Mouse (Mus musculus): Measurements from ENCODE around the gene Arl9. TPM values are rescaled to one million over a fixed set of nuclear protein-coding genes. Genes with fewer than 3 reads are reported as not detected.
"Not testable (repeated sequence)": the region's sequence is repeated elsewhere in the genome, so short reads cannot be mapped to it uniquely, and the experiment has no call there.

Arl9 gene
- not detected for total RNA-seq (2021)

DNA sequence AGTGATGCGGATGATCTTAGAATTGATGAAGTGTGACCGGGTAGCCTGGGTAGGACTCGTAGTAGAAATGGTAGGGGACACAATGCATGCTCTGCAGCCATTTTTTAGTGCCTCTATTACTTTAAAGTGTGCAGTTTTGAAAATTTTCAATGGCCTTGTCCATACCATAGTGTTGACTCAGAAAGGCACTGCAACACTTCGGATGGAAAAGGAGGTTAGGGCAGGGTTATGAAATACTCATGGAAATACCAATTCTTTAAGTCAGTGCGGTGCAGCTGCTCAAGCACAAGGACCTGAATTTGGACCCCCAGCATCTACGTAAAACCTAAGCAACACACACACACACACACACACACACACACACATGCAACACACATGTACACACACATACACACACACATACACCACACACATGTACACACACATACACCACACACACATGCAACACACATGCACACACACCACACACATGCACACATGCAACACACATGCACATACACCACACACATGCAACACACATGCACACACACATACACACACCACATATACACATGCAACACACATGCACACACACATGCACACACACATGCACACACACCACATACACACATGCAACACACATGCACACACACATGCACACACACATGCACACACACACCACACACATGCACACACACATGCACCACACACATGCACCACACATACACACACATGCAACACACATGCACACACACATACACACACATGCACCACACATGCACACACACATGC is at the start of gene Arl9:
TSS of gene Arl9 (plus strand) at position 5 of the 771 bp plus-strand sequence.
- no peak for DNase-seq

DNA sequence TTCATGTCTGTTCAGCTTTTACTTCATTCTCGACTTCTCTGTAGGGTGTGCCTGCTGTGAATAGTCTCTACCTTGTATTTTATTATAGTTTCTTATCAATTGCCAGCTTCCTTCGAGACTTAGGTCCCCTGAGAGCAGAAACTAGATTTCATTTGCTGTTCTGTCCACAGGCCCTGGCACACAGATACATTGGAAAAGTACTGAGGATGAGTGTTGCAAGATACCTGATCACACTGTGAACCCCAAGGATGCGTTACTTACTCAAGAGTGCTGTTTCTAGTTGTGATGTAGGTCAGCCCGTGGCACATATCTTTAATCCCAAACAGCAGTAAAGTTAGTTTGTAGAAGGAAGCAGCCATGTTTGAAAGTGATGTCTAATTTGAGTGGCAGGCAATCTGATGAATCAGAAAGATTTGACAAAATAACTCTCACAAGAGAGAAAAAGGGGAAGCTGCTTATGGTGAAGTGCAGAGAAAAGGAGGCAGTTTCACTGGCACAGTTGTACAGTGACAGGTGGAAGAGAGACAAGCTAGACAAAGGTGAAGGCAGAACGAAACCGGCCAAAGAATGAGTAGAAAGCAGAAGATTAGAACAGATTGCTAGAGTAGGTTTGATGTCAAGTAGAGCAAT is 49.5 kb upstream of the Arl9 start:
- DNase-seq = no peak

DNA sequence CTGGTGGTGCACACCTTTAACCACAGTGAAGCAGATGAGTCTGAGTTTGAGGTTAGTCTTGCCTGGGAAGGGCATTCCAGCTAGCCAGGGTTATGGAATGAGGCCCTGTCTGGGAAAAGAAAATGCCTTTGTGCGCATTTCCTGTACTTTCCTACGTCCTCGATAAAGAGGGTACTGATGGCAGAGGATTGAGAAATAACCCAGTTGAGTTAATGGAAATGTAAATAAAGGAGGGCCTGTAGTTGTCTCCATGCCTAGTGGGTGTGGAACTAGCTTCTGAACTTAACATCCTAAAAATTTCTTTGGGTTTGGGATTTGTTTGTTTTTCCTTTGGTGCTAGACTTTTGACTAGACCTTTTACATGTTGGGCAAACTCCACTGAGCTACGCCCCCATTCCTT is 48.4 kb upstream of the Arl9 start:
- DNase-seq = no peak

DNA sequence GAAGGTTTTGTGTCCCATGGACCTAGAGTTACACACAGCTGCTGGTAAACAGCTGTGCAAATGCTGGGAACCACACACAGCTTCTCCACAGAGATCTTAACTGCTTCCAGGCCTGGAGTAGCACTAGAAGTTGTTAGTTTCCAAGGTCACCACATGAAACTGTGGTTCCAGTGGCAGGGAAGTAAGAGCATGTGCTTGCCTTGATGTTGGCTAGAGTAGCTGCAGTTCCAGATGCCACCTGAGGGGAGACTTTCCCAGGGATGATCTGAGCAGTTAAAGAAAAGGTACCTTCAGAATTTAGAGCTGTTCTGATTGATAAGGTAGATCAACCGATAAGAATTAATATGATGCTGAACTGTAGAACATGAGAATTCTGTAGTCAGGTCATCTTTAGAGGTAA is 45.9 kb upstream of the Arl9 start:
- DNase-seq = no peak

- DNase-seq = no peak
Observed at GRCm38 (mm10) chr5:76959587-76959986, 44.3 kb upstream of the Arl9 start.

- no peak for DNase-seq
Observed at GRCm38 (mm10) chr5:76962545-76962944, 41.3 kb upstream of the Arl9 start.

DNA sequence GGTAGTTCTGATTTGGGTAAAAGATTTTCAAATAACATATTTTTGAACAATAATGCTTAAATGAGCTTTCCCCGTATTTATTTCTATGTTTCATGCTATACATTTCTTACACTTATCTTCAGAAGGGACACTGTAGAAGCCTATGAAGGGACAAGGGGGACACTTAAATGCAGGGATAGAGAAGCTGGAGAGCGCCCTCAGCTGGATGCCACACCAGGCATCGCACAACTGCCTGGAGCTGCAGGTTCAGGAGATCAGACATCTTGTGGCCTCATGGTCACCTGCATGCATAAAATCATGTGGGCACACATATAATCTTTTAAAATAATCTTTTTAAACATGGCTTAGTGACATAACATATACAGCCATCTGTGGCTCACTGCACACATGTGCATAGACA is 39.2 kb upstream of the Arl9 start:
- DNase-seq = no peak

DNA sequence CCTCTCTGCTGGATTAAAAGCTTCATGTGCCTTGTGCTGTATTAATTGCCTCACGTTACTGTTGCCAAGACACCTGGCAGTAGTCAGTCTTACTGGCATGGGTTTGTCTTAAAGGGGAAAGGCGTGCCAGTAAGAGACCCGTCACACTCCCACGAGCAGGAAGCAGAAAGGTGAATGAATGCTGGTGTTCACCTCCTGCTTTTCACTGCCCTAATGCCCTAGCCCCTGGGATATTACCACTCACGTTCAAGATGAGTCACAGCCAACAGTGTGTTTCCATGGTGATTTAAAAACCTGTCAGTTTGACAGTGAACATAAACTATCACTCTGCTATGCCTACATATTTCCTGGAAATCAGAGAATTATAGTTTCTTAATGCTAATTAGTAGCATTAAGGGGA is 34.6 kb upstream of the Arl9 start:
- no peak for DNase-seq

GRCm38 (mm10) chr5:76971115-76971514 is 32.7 kb upstream of the Arl9 start:
- not testable (repeated sequence) for DNase-seq

DNA sequence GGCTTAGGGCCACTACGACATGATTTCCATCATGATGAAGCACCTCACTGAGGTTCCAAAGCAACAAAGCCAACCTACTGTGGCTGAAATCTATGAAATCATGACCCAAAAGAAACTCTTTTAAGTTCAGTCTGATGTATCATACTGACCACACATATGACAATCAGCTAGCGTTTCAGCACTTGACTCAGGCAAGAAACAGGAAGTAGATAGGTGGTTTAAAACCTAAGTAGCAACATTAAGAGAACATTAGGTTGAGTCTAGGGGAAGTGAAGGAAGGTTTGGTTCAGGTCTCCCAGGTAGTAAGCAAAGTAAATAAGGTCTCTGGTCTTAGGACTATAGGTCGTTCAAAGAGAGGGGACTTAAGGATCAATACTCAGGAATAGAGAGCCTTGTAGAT is 30.4 kb upstream of the Arl9 start:
- DNase-seq = no peak

DNA sequence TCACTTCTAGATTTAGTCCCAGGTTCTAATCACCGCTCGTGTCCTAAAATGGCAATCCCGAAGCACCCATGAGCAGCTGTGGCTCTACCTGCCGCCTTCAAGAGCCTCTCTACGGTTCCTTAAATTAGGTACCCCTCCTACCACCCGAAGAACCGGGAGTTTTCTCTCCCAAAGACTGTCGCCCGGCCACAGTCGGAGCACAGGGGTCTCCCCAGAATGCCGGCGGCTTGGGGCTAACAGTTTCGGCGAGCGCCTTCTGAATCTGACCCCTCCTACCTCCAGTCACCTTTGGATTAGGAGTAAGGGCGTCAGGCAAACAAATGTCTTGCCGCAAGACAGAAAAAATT is 29.7 kb upstream of the Arl9 start:
- no peak for DNase-seq

DNA sequence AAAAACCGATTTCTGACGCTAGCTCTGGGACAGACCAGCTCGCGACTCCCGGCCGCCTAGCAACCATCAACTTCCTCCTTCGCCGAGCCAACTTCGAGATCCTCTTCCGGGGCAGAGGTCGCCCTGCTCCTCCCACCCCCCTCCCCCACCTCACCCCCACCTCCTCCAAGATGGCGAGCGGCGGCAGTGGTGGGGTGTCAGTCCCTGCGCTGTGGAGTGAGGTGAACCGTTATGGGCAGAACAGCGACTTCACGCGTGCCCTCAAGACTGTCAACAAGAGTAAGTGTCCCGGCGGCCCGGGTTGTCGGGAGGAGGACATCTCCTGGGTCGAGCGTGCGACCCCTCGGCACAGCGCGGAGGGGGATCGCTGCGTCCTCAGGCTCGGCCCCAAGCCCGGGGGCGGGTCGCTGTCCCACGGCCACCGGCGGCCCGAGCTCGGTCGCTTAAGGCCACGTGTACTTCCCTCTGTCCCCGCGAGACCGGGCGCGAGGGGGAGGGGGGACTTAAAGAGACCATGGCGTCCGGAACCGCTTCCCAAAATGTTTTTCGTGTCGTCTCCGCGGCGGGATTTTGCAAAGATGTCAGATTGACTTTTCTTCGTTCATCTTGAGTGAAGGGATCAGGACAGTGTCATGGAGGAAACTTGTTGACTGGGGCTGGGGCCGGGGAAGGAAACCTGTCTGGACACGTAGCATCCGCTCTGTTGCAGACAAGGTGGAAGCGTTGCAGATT is 29.1 kb upstream of the Arl9 start, which contains the start of gene Srp72:
TSS of gene Srp72 (plus strand) at position 130 of the 732 bp plus-strand sequence.
- DNase-seq = peak; percentile 71 to 78

- no peak for DNase-seq
Observed at GRCm38 (mm10) chr5:76975736-76976135, 28.1 kb upstream of the Arl9 start.

GRCm38 (mm10) chr5:76984015-76984414 is 19.8 kb upstream of the Arl9 start:
- no peak for DNase-seq

- no peak for DNase-seq
Observed at GRCm38 (mm10) chr5:76990789-76991188, 13.1 kb upstream of the Arl9 start.

- no peak for DNase-seq
Observed at GRCm38 (mm10) chr5:76993174-76993814, 10.6 kb upstream of the Arl9 start.

GRCm38 (mm10) chr5:76998416-76998815 is 5.4 kb upstream of the Arl9 start:
- DNase-seq = no peak

DNA sequence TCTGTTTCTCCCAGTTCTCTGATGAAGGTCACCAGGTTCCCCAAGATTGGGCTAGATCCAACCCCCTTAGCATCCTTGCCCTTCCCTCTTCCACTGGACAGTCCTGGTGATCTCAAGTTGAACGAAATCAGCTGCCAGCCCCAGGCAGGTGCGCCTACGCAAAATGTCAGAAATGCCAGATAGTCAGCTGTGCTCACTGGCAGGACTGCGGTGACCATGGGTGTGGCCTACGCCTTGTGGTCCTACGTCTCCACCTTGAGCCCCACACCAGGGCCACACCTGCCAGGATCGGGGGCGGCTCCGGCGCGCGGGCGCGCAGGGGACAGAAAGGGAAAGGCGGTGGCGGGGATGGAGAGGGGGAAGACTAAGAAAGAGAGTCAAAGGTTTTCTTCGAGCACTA is 2.7 kb upstream of the Arl9 start:
- no peak for DNase-seq

DNA sequence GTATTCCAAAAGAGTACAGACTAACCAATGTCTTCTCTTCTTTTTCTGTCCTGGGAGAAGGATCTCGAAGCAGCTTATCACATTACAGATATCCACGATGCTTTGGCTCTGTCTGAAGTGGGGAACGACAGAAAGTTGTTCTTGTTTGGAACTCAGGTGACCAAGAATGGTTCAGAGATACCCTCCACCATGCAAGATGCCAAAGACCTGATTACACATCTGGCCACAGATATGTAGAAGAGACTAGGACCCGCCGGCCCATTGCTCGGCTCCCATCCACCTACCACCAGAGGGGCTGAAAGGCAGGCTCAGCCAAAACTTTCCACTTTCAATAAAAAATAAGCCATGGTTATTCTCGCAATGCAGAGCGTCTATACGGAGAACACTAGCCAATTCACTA is 6.5 kb downstream of the Arl9 start:
- no peak for DNase-seq

GRCm38 (mm10) chr5:77011082-77011481 is 7.2 kb downstream of the Arl9 start:
- DNase-seq = no peak

GRCm38 (mm10) chr5:77013171-77013570 is 9.3 kb downstream of the Arl9 start:
- no peak for DNase-seq

DNA sequence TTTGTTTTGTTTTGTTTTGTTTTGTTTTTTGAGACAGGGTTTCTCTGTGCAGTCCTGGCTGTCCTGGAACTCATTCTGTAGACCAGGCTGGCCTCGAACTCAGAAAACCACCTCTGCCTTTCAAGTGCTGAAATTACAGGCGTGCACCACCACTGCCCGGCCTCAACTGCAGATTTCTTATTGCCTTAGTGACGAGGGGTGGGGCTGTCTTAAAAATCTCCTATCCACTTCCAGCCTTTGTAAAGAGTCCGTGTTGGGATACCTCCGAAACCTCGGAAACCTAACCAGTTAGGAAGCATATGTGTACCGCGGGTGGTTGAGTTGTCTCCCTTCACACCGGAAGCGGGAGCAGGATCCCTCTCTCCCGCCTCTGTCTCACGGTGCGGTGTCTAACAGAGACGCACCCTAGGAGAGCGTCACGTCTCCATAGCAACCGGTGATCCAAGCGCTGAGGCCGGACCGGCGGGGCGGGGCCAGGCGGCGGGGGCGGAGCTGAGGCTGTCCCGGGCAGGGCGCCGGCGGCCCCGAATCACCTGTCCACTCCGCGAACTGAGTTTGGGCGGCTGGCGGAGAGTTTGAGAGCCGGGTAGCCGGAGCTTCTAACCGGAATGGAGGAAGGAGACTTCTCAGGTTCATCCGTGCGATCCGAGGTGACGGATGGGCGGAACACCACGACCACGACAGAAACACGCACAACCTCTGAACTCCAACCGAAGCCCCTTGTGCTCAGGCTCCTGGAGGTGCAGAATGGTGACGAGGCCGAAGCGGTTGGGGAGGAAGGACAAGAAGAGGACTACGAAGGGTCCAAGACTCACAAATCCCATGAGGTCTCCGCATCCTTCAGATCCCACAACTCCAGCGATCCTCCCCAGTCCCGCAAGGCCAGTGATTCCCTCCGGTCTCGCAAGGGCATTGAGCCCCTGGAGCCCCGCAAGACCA is 12.0 kb downstream of the Arl9 start, which contains the start of gene Thegl:
TSS of gene Thegl (plus strand) at position 480 of the 939 bp plus-strand sequence.
- peak; percentile 70 to 73 for DNase-seq
